Mouse (Mus musculus) small intestine, adult 2 months (tissue): ENCODE data around the gene Oser1. TPM values are rescaled to one million over a fixed set of nuclear protein-coding genes. Genes with fewer than 3 reads are reported as not detected.

Experiments
- H3K27ac ChIP-seq: fragments of 200-500 bp; 2 replicates; pipeline ENCODE4 v1.5.1; 2012; ENCODE audit warnings: low read depth, low read length, control low read depth, inconsistent platforms; ENCODE audit not compliant: insufficient read depth
- H3K27me3 ChIP-seq: fragments of 200-500 bp; 2 replicates; pipeline ENCODE4 v1.6.1; 2012; ENCODE audit warnings: mild to moderate bottlenecking, moderate library complexity, low read length, inconsistent platforms; ENCODE audit not compliant: control insufficient read depth, insufficient read depth
- H3K36me3 ChIP-seq: fragments of 200-500 bp; 2 replicates; pipeline ENCODE4 v1.6.1; 2012; ENCODE audit warnings: mild to moderate bottlenecking, low read length, control low read depth, inconsistent platforms; ENCODE audit not compliant: control insufficient read depth, insufficient read depth
- H3K4me1 ChIP-seq: fragments of 200-500 bp; 2 replicates; pipeline ENCODE4 v1.6.1; 2012; ENCODE audit warnings: low read length, inconsistent platforms, mixed read lengths; ENCODE audit not compliant: control insufficient read depth, insufficient read depth, insufficient read length
- H3K4me3 ChIP-seq: fragments of 200-500 bp; 2 replicates; pipeline ENCODE4 v1.5.1; 2012; ENCODE audit warnings: low read depth, mild to moderate bottlenecking, control low read depth, inconsistent platforms, low read length, moderate library complexity
- CTCF ChIP-seq: fragments of 200-500 bp; IDR thresholded peaks from 2 replicates; pipeline ENCODE4 v1.5.1; 2012; ENCODE audit warnings: low read depth, mild to moderate bottlenecking, control low read depth, inconsistent platforms, low read length, moderate library complexity, mixed read lengths; ENCODE audit not compliant: insufficient replicate concordance, insufficient read length; ENCODE audit errors: extremely low read depth
- POLR2A ChIP-seq: fragments of 200-500 bp; IDR thresholded peaks from 2 replicates; pipeline ENCODE4 v1.6.1; 2012; ENCODE audit warnings: low read depth, mild to moderate bottlenecking, control low read depth, inconsistent platforms, low read length, moderate library complexity
- WGBS: fragments of 180-500 bp; shearing (Covaris S2); methylation state at CpG from one replicate; pipeline ENCODE4 v1.1.7; 2018; 5-methylcytosine and 5-hydroxymethylcytosine counted together
- polyA plus RNA-seq: library from polyadenylated mRNA; depleted of rRNA; stranded (reverse); fragments of >200 nt; gene quantifications from 2 replicates; pipeline ENCODE4 v1.2.3, GENCODE M21; 2012

Gene Oser1
- polyA plus RNA-seq, 1 experiment: 12.2 TPM

- Histone ChIP-seq H3K36me3 (no peaks in the 10 kb centered on the region), H3K4me3 (no peak overlapping the region), H3K27ac (no peak overlapping the region), H3K27me3 (peaks cover 6% of the 10 kb centered on the region), H3K4me1 (peaks cover 9% of the 10 kb centered on the region)
- 40% methylated on average over 10 of the region's 10 CpGs for WGBS
- no peak for TF ChIP-seq CTCF
- TF ChIP-seq POLR2A: no peak
Measured at GRCm38 (mm10) chr2:163459380-163459779, 34.9 kb upstream of the Oser1 start.

GRCm38 (mm10) chr2:163458539-163459265 lies 34.2 kb upstream of the Oser1 start:
- Histone ChIP-seq H3K4me1 (peaks cover 9% of the 10 kb centered on the region), H3K36me3 (no peaks in the 10 kb centered on the region), H3K27ac (no peak overlapping the region), H3K4me3 (no peak overlapping the region), H3K27me3 (peaks cover 6% of the 10 kb centered on the region)
- TF ChIP-seq CTCF: no peak
- 26% methylated on average over 27 of the region's 27 CpGs for WGBS

GRCm38 (mm10) chr2:163453378-163453777 lies 28.9 kb upstream of the Oser1 start:
- Histone ChIP-seq H3K4me3 (no peak overlapping the region), H3K27me3 (0 out of 2 replicates have a peak, but pooled peaks cover 3% of the 10 kb centered on the region), H3K4me1 (no peaks in the 10 kb centered on the region), H3K27ac (no peak overlapping the region), H3K36me3 (no peaks in the 10 kb centered on the region)
- TF ChIP-seq POLR2A (no peak), CTCF (no peak)
- 81% methylated on average over 13 of the region's 13 CpGs for WGBS

GRCm38 (mm10) chr2:163452738-163453137 lies 28.2 kb upstream of the Oser1 start:
- 0 out of 2 replicates have a peak, but pooled peaks cover 3% of the 10 kb centered on the region for H3K27me3 ChIP-seq
- TF ChIP-seq POLR2A (no peak), CTCF (no peak)
- 80% methylated on average over 6 of the region's 6 CpGs for WGBS
- no peak overlapping the region for H3K27ac ChIP-seq
- no peak overlapping the region for H3K4me3 ChIP-seq
- H3K4me1 ChIP-seq: no peaks in the 10 kb centered on the region
- H3K36me3 ChIP-seq: no peaks in the 10 kb centered on the region

GRCm38 (mm10) chr2:163450668-163451295 lies 26.3 kb upstream of the Oser1 start:
- Histone ChIP-seq H3K27me3 (0 out of 2 replicates have a peak, but pooled peaks cover 3% of the 10 kb centered on the region), H3K36me3 (no peaks in the 10 kb centered on the region), H3K27ac (no peak overlapping the region), H3K4me3 (no peak overlapping the region), H3K4me1 (no peaks in the 10 kb centered on the region)
- TF ChIP-seq POLR2A (no peak), CTCF (no peak)
- 47% methylated on average over 6 of the region's 6 CpGs for WGBS

GRCm38 (mm10) chr2:163449276-163449675 lies 24.8 kb upstream of the Oser1 start:
- TF ChIP-seq POLR2A: no peak
- H3K4me1 ChIP-seq: no peaks in the 10 kb centered on the region
- 0 out of 2 replicates have a peak, but pooled peaks cover 3% of the 10 kb centered on the region for H3K27me3 ChIP-seq
- 26% methylated on average over 3 of the region's 3 CpGs for WGBS
- no peaks in the 10 kb centered on the region for H3K36me3 ChIP-seq
- H3K27ac ChIP-seq: no peak overlapping the region
- no peak overlapping the region for H3K4me3 ChIP-seq

GRCm38 (mm10) chr2:163447375-163447774 lies 22.9 kb upstream of the Oser1 start:
- Histone ChIP-seq H3K27me3 (0 out of 2 replicates have a peak, but pooled peaks cover 7% of the 10 kb centered on the region), H3K36me3 (no peaks in the 10 kb centered on the region), H3K4me1 (no peaks in the 10 kb centered on the region), H3K4me3 (no peak overlapping the region), H3K27ac (no peak overlapping the region)
- no peak for TF ChIP-seq CTCF
- no peak for TF ChIP-seq POLR2A
- 76% methylated on average over 12 of the region's 12 CpGs for WGBS
